Mouse (Mus musculus): Measurements from ENCODE around the gene Tfb2m.

The Tfb2m gene

GRCm38 (mm10) chr1:179559446-179560194, 13.6 kb upstream of the Tfb2m start:
- no peak for DNase-seq (ENCODE audit: low spot score in 2 of 2)

GRCm38 (mm10) chr1:179556921-179557320, 10.9 kb upstream of the Tfb2m start:
- no peak for DNase-seq (ENCODE audit: low spot score in 2 of 2)

- DNase-seq (ENCODE audit: low spot score in 2 of 2): no peak
Measured at GRCm38 (mm10) chr1:179553949-179554347, 7.9 kb upstream of the Tfb2m start.

- DNase-seq (ENCODE audit: low spot score in 2 of 2): no peak
Measured at GRCm38 (mm10) chr1:179553197-179553948, 7.3 kb upstream of the Tfb2m start.

- no peak for DNase-seq (ENCODE audit: low spot score in 2 of 2)
Measured at GRCm38 (mm10) chr1:179552751-179553150, 6.7 kb upstream of the Tfb2m start.

- no peak for DNase-seq (ENCODE audit: low spot score in 2 of 2)
Measured at GRCm38 (mm10) chr1:179551921-179552320, 5.9 kb upstream of the Tfb2m start.

- DNase-seq (ENCODE audit: low spot score in 2 of 2): no peak
Measured at GRCm38 (mm10) chr1:179551336-179551735, 5.3 kb upstream of the Tfb2m start.

GRCm38 (mm10) chr1:179548996-179549752, 3.1 kb upstream of the Tfb2m start:
- DNase-seq (ENCODE audit: low spot score in 2 of 2): no peak

GRCm38 (mm10) chr1:179548220-179548619, 2.2 kb upstream of the Tfb2m start:
- no peak for DNase-seq (ENCODE audit: low spot score in 2 of 2)

GRCm38 (mm10) chr1:179547176-179547575, 1.1 kb upstream of the Tfb2m start:
- DNase-seq (ENCODE audit: low spot score in 2 of 2): no peak

- no peak for DNase-seq (ENCODE audit: low spot score in 2 of 2)
Measured at GRCm38 (mm10) chr1:179546551-179546917, 467 bp upstream of the Tfb2m start.

- no peak for DNase-seq (ENCODE audit: low spot score in 2 of 2)
Measured at GRCm38 (mm10) chr1:179541502-179541901, 4.6 kb downstream of the Tfb2m start.

GRCm38 (mm10) chr1:179539887-179540286, 6.2 kb downstream of the Tfb2m start:
- no peak for DNase-seq (ENCODE audit: low spot score in 2 of 2)

GRCm38 (mm10) chr1:179539054-179539453, 7.0 kb downstream of the Tfb2m start:
- DNase-seq (ENCODE audit: low spot score in 2 of 2): no peak

GRCm38 (mm10) chr1:179519901-179520300, 26.2 kb downstream of the Tfb2m start:
- no peak for DNase-seq (ENCODE audit: low spot score in 2 of 2)

- peak; percentile 72 to 85 for DNase-seq (ENCODE audit: low spot score in 2 of 2)
Measured at GRCm38 (mm10) chr1:179517713-179518465, 28.2 kb downstream of the Tfb2m start, which contains the start of gene Smyd3. TSS of gene Smyd3 (minus strand) at chr1:179518041.

GRCm38 (mm10) chr1:179516941-179517712, 28.9 kb downstream of the Tfb2m start:
- DNase-seq (ENCODE audit: low spot score in 2 of 2): no peak

GRCm38 (mm10) chr1:179511895-179512294, 34.2 kb downstream of the Tfb2m start:
- no peak for DNase-seq (ENCODE audit: low spot score in 2 of 2)

- no peak for DNase-seq (ENCODE audit: low spot score in 2 of 2)
Measured at GRCm38 (mm10) chr1:179510546-179511340, 35.3 kb downstream of the Tfb2m start.

Data from urinary bladder, postnatal 4 days (tissue).